Mouse (Mus musculus): ENCODE data around the gene Slc12a9.
A peak's percentile ranks its signal among the peaks of the same experiment; 100 is the strongest.

The Slc12a9 gene

GRCm38 (mm10) chr5:137333512-137334174 lies at the start of gene Slc12a9:
Slc12a9 (minus strand) TSS chr5:137333597.
- peak; percentile 98 for DNase-seq

GRCm38 (mm10) chr5:137381152-137381551 lies 47.8 kb upstream of the Slc12a9 start:
- peak; percentile 83 to 85 for DNase-seq

GRCm38 (mm10) chr5:137377603-137378002 lies 44.2 kb upstream of the Slc12a9 start:
- DNase-seq = peak in 1 of 2 experiments; percentile 44

- peak; percentile 45 to 59 for DNase-seq
Observed at GRCm38 (mm10) chr5:137377176-137377575, 43.8 kb upstream of the Slc12a9 start.

- peak in 1 of 2 experiments; percentile 36 for DNase-seq
Observed at GRCm38 (mm10) chr5:137376722-137377121, 43.3 kb upstream of the Slc12a9 start.

- DNase-seq = peak; percentile 47 to 59
Observed at GRCm38 (mm10) chr5:137376198-137376597, 42.8 kb upstream of the Slc12a9 start.

- peak; percentile 61 to 68 for DNase-seq
Observed at GRCm38 (mm10) chr5:137375627-137376026, 42.2 kb upstream of the Slc12a9 start.

- peak in 1 of 2 experiments; percentile 27 for DNase-seq
Observed at GRCm38 (mm10) chr5:137374521-137375080, 41.2 kb upstream of the Slc12a9 start.

- no peak for DNase-seq
Observed at GRCm38 (mm10) chr5:137373371-137373950, 40.1 kb upstream of the Slc12a9 start.

- no peak for DNase-seq
Observed at GRCm38 (mm10) chr5:137369665-137370064, 36.3 kb upstream of the Slc12a9 start.

- peak in 1 of 2 experiments; percentile 37 for DNase-seq
Observed at GRCm38 (mm10) chr5:137358382-137358781, 25.0 kb upstream of the Slc12a9 start.

- no peak for DNase-seq
Observed at GRCm38 (mm10) chr5:137354091-137354490, 20.7 kb upstream of the Slc12a9 start.

GRCm38 (mm10) chr5:137352011-137352975 lies 18.9 kb upstream of the Slc12a9 start:
- peak; percentile 77 to 81 for DNase-seq

GRCm38 (mm10) chr5:137351394-137351793 lies 18.0 kb upstream of the Slc12a9 start:
- peak in 1 of 2 experiments; percentile 20 for DNase-seq

GRCm38 (mm10) chr5:137351058-137351380 lies 17.6 kb upstream of the Slc12a9 start:
- DNase-seq = peak in 1 of 2 experiments; percentile 37

- DNase-seq = peak; percentile 43 to 52
Observed at GRCm38 (mm10) chr5:137350205-137351057, 17.0 kb upstream of the Slc12a9 start.

GRCm38 (mm10) chr5:137349384-137350204 lies 16.2 kb upstream of the Slc12a9 start, which contains the start of gene Ephb4:
Ephb4 (plus strand) TSS chr5:137350109.
- peak; percentile 96 to 99 for DNase-seq

GRCm38 (mm10) chr5:137348482-137349383 lies 15.3 kb upstream of the Slc12a9 start:
- peak; percentile 84 to 92 for DNase-seq

- peak; percentile 29 to 53 for DNase-seq
Observed at GRCm38 (mm10) chr5:137347856-137348255, 14.5 kb upstream of the Slc12a9 start.

GRCm38 (mm10) chr5:137346983-137347382 lies 13.6 kb upstream of the Slc12a9 start:
- no peak for DNase-seq

Data from kidney, postnatal 4 days (tissue).